Mouse (Mus musculus) forebrain, embryonic 16.5 days (tissue): Measurements from ENCODE around the gene Cd274. TPM values are rescaled to one million over a fixed set of nuclear protein-coding genes. Genes with fewer than 3 reads are reported as not detected.

Source experiments
- ATAC-seq: fragments of 200-750 bp; cut with Nextera tagmentation; 2 replicates; pipeline ENCODE4 v1.8.0; 2017; ENCODE audit warnings: mild to moderate bottlenecking, moderate library complexity
- H3K27ac ChIP-seq: fragments of 300-500 bp; sonication (generic); 2 replicates; pipeline ENCODE4 v1.5.1; 2014; ENCODE audit warnings: low read length, control low read depth
- H3K27me3 ChIP-seq: fragments of 300-500 bp; sonication (generic); replicated peaks from 2 replicates; pipeline ENCODE4 v1.6.1; 2014; ENCODE audit warnings: low read length; ENCODE audit not compliant: control insufficient read depth, insufficient read depth
- H3K36me3 ChIP-seq: fragments of 300-500 bp; sonication (generic); 2 replicates; pipeline ENCODE4 v1.6.1; 2014; ENCODE audit not compliant: control insufficient read depth, insufficient read depth
- H3K4me1 ChIP-seq: fragments of 300-500 bp; sonication (generic); replicated peaks from 2 replicates; pipeline ENCODE4 v1.6.1; 2014; ENCODE audit warnings: low read length; ENCODE audit not compliant: control insufficient read depth, insufficient read depth
- H3K4me2 ChIP-seq: fragments of 300-500 bp; sonication (generic); 2 replicates; pipeline ENCODE4 v1.6.1; 2014; ENCODE audit warnings: mild to moderate bottlenecking, low read length, control low read depth
- H3K4me3 ChIP-seq: fragments of 300-500 bp; sonication (generic); replicated peaks from 2 replicates; pipeline ENCODE4 v1.5.1; 2014; ENCODE audit warnings: mild to moderate bottlenecking, low read length, control low read depth
- H3K9ac ChIP-seq: fragments of 300-500 bp; sonication (generic); replicated peaks from 2 replicates; pipeline ENCODE4 v1.6.1; 2014; ENCODE audit warnings: low read depth, low read length, control low read depth
- H3K9me3 ChIP-seq: fragments of 300-500 bp; sonication (generic); 2 replicates; pipeline ENCODE4 v1.6.1; 2016; ENCODE audit warnings: low read length; ENCODE audit not compliant: control insufficient read depth
- WGBS: fragments of 180-500 bp; shearing (Covaris S2); extraction: QIAGEN DNeasy Blood & Tissue Kit; methylation state at CpG from one replicate; pipeline ENCODE4 v1.1.7; 2014; 5-methylcytosine and 5-hydroxymethylcytosine counted together
- polyA plus RNA-seq: library from polyadenylated mRNA; unstranded; fragments of >200 nt; fragmentation: Nextera tagmentation; extraction: Ambion mirVana; gene quantifications from 2 replicates; pipeline ENCODE4 v1.2.1, GENCODE M21; 2015

Gene Cd274
- polyA plus RNA-seq, 1 experiment from 2014 or later = 1.3 TPM

DNA sequence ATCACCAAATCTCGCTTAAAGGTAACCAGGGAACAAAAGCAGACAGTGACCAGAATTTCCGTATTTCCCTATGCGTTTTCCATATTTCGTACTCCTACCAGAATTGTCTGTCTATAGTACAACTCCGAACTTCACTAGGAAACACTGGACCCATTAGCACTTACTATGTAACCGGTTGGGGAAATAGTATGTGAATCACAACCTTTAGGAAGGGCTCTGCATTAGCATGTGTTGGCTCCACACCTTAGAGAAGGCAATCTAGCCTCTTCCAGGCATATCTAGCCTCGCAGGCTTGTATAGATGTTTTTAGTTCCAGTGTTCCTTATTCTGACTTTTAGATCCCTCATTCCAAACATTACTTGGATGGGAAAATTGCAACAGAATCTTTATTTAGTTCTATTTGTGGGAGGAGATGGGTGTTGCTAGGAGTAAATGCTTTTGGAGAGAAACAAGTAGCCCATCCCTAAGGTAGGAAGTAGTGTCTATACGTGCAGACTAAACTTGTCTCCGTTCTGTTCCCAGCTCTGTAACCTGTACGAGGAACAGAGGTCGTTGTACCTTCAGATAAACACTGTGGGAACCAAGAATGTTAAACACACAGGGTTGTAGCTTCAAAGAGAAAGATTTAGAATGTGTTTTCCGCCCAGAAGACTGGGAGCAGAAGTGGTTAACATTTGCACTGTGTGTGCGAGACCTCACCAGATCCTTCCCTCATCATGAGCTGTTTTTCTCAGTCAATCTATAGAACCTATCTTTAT, 4.9 kb upstream of the Cd274 start:
- Histone ChIP-seq H3K36me3 (no peaks in the 10 kb centered on the region), H3K9ac (peak overlapping the region; percentile 86), H3K4me3 (peak overlapping the region; percentile 88), H3K27ac (peak overlapping the region; percentile 58), H3K27me3 (no peaks in the 10 kb centered on the region), H3K4me1 (peaks cover 21% of the 10 kb centered on the region), H3K9me3 (no peaks in the 10 kb centered on the region), H3K4me2 (peak overlapping the region; percentile 65)
- peak; percentile 37 for ATAC-seq
- 50% methylated on average over 13 of the region's 13 CpGs for WGBS

DNA sequence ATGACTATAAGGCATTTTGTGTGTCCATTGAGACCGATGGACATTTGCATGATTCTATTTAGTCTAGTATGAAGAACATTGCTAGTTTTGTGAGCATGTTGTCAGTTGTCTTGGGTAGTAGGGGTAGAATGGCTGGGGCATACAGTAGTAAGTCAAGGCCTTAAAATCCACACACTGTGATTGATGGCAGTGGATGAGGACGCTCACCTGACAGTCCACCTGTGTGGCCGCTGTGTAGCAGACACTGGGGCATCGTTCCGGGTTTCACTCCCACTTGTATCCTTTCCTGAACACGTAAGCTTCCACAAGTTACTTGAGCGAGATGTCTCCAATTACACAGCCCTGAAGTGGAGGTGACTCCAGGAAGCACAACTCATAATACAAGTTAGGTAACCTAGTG, 3.7 kb upstream of the Cd274 start:
- no peak overlapping the region for H3K4me3 ChIP-seq
- no peak overlapping the region for H3K4me2 ChIP-seq
- WGBS = 90% methylated on average over 7 of the region's 7 CpGs
- peaks cover 23% of the 10 kb centered on the region for H3K4me1 ChIP-seq
- no peak overlapping the region for H3K9ac ChIP-seq
- H3K9me3 ChIP-seq = no peaks in the 10 kb centered on the region
- H3K27ac ChIP-seq = no peak overlapping the region
- H3K36me3 ChIP-seq = no peaks in the 10 kb centered on the region
- H3K27me3 ChIP-seq = no peaks in the 10 kb centered on the region
- ATAC-seq = no peak

DNA sequence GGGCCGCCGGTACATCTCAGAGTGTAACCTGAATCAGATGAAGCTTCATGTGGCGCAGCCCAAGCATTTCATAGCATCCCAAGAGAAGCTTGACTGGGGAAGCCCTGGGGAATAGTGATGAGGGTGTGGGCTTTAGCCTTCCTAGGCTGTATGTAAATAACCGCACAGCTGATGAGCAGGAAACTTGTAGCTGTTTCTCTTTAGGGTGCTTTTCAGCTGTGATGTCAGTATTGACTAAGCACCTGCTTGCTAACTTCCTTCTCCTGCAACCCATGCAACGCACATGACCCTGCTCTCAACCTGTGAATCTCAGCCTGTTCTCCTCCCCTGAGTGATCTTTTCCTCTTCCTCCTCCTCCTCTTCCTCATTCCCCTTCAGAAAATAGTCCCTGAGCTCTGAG, 3.2 kb upstream of the Cd274 start:
- no peak overlapping the region for H3K4me3 ChIP-seq
- H3K27me3 ChIP-seq = no peaks in the 10 kb centered on the region
- no peaks in the 10 kb centered on the region for H3K36me3 ChIP-seq
- no peaks in the 10 kb centered on the region for H3K9me3 ChIP-seq
- no peak overlapping the region for H3K9ac ChIP-seq
- no peak overlapping the region for H3K4me2 ChIP-seq
- H3K27ac ChIP-seq = no peak overlapping the region
- ATAC-seq = no peak
- 79% methylated on average over 5 of the region's 5 CpGs for WGBS
- peaks cover 23% of the 10 kb centered on the region for H3K4me1 ChIP-seq

DNA sequence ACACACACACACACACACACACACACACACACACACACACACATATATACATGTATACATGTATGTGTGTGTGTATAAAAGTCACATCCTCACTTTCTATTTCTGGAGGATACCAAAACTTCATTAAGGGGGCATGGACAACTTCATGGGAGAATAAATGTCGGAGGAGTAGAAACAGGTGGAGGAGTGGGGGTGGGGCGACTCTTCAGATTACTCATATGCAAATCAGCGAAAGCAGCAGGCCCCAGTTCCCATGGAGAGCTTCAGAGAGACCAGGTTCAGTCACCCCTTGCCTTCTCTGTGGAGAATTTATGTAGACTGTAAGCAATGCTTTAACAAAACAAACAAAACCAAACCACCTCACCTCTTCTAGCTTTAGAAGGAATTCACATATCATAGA, 2.1 kb upstream of the Cd274 start:
- no peak for ATAC-seq
- peaks cover 22% of the 10 kb centered on the region for H3K4me1 ChIP-seq
- H3K27ac ChIP-seq = no peak overlapping the region
- no peaks in the 10 kb centered on the region for H3K9me3 ChIP-seq
- WGBS = 27% methylated on average over 3 of the region's 3 CpGs
- H3K9ac ChIP-seq = no peak overlapping the region
- H3K4me2 ChIP-seq = no peak overlapping the region
- H3K36me3 ChIP-seq = no peaks in the 10 kb centered on the region
- H3K4me3 ChIP-seq = no peak overlapping the region
- no peaks in the 10 kb centered on the region for H3K27me3 ChIP-seq

DNA sequence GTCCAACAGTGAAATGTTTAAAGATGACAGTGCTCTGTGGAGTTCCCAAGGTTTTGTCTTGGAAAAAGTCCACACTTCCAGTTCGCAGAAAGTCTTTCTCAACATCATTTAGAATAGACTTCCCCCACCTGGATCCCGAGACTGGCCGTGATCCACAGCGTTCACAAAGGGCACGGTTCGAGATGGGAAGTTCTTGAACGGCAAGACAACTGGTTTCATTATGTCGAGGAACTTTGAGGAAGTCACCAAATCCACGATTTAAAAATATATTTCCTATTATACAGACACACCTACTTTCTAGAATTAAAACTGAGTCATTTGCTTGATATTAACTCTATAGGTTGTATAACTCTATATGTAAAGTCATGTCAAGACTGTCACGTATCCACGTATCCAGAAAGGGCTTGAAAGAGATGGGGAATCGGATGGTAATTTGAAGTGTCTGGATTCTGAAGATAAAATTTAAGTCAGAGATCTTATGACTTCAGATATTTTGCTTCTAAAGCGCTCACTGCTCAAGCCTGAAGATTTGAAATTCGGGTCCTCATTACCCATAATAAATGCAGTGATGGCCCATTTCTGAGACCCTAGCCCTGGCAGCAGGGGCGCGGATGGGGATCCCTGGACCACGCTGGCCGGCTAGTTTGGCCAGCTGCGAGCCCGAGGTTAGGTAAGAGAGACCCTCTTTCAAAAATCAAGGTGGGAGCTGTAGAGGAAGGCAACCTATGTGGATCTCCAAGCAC, 858 bp upstream of the Cd274 start:
- Histone ChIP-seq H3K9ac (no peak overlapping the region), H3K4me3 (peak overlapping the region; percentile 49), H3K36me3 (no peaks in the 10 kb centered on the region), H3K4me2 (peak overlapping the region; percentile 93), H3K27ac (no peak overlapping the region), H3K27me3 (no peaks in the 10 kb centered on the region), H3K9me3 (no peaks in the 10 kb centered on the region), H3K4me1 (peaks cover 14% of the 10 kb centered on the region)
- no peak for ATAC-seq
- 63% methylated on average over 20 of the region's 20 CpGs for WGBS

DNA sequence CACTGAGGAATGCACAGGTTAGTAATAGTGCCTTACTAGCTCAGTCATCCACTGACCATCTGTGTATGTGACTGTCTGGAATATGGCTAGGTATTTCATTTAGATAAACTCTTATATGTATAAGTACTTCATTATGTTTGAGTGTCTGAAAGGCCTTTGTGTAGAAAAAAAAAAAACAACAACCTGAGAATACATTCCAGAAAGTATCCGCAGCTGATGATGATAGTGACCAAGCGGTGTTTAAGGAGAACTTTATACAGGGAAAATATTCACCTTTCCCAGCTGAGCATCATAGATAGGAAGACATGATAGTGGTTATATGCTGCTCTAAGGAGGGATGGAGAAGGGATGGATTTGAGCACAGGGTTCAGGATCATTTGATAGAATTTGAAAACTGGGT, 786 bp downstream of the Cd274 start:
- H3K27me3 ChIP-seq = no peaks in the 10 kb centered on the region
- no peak for ATAC-seq
- no peak overlapping the region for H3K9ac ChIP-seq
- no peaks in the 10 kb centered on the region for H3K36me3 ChIP-seq
- H3K9me3 ChIP-seq = no peaks in the 10 kb centered on the region
- no peak overlapping the region for H3K4me3 ChIP-seq
- 92% methylated on average over 2 of the region's 2 CpGs for WGBS
- no peak overlapping the region for H3K4me2 ChIP-seq
- H3K27ac ChIP-seq = no peak overlapping the region
- peaks cover 12% of the 10 kb centered on the region for H3K4me1 ChIP-seq

DNA sequence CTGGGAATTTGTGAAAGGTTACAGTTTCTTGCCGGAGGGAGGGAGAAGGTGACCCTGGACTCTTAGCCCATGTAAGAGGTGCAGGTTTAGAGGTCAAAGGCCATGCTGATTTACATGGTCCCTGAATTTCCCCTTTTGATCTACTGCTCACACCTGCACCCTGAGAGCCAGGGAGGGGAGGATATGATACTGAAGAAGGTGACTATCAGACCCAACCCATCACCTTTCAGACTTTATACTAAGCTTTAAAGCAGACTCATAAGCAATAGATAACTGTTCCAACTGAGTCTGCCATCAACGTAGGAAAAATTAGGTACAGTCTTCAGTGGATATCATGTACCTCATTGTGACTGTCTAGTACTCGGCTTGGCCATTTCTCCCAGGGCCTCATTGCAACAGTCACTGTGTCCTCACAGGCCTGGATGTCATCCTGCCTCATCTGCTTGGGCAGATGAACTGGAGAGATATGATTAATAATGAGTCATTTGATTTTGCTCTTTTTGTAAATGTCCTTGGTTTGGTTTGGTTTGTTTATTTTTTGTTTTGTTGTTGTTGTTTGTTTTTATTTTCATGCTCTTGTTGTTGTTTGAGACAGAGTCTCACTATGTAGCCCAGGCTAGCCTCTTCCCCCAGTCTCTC, 1.5 kb downstream of the Cd274 start:
- ATAC-seq = no peak
- Histone ChIP-seq H3K9me3 (no peaks in the 10 kb centered on the region), H3K4me3 (no peak overlapping the region), H3K27ac (no peak overlapping the region), H3K27me3 (no peaks in the 10 kb centered on the region), H3K9ac (no peak overlapping the region), H3K4me2 (no peak overlapping the region), H3K4me1 (peaks cover 12% of the 10 kb centered on the region), H3K36me3 (no peaks in the 10 kb centered on the region)
- 83% methylated on average over 3 of the region's 3 CpGs for WGBS

DNA sequence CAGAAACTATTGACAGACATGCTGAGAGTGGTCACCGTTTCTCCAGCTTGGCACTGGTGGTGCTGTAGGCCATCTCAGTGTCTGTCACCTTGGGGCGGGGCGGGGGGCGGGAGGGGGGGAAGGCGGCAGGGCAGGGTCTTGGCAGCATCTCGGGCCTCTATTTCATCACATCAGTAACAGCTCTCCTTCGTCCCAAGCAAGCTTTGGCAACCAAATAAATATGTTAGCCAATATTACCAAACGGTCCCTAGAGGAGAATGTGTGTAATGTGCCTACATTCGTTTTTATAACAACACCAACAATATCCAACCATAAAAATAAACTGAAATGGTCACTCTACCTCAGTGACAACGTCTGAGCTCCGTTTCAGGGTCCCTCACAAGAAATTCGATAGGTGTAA, 2.9 kb downstream of the Cd274 start:
- Histone ChIP-seq H3K27me3 (no peaks in the 10 kb centered on the region), H3K4me3 (no peak overlapping the region), H3K4me2 (no peak overlapping the region), H3K4me1 (peaks cover 12% of the 10 kb centered on the region), H3K27ac (no peak overlapping the region), H3K9me3 (no peaks in the 10 kb centered on the region), H3K9ac (no peak overlapping the region), H3K36me3 (no peaks in the 10 kb centered on the region)
- 69% methylated on average over 12 of the region's 12 CpGs for WGBS
- ATAC-seq = no peak

DNA sequence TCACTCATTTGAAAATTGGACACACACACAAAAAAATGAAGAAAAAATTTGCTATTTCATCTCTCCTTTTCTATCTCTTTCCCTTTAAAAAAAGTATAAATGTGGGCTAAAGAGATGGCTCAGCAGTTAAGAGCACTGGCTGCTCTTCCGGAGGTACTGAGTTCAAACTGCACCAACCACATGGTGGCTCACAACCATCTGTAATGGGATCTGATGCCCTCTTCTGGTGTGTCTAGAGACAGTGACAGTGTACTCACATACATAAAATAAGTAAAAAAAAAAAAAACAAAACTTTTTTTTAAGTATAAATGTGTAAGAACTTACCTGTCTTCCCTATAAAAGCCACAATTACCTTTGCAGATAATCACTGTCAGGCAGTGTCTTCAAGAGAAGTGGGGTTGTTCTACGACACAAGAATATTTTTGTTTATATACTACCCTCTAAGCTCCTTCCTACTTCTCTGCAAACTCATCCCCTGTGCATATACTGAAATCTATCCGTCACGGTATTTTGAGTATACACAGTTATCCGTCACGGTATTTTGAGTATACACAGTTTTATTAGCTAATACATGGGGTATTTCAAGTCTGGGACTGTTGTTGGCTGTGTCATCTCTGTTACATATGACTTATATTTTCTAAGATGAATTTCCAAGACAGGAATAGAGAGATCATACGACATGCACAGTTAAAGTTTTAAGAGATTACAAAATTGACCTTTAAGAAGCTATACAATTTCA, 3.5 kb downstream of the Cd274 start:
- WGBS = 93% methylated on average over 7 of the region's 7 CpGs
- Histone ChIP-seq H3K36me3 (no peaks in the 10 kb centered on the region), H3K9ac (no peak overlapping the region), H3K4me1 (peaks cover 12% of the 10 kb centered on the region), H3K4me3 (no peak overlapping the region), H3K9me3 (no peaks in the 10 kb centered on the region), H3K4me2 (no peak overlapping the region), H3K27me3 (no peaks in the 10 kb centered on the region), H3K27ac (no peak overlapping the region)
- ATAC-seq = no peak
